Mouse (Mus musculus): ENCODE data around the gene Ccdc183. TPM values are rescaled to one million over a fixed set of nuclear protein-coding genes. Genes with fewer than 3 reads are reported as not detected.

The Ccdc183 gene
- polyA plus RNA-seq, 1 experiment from 2014 or later, result 0.33 TPM

DNA sequence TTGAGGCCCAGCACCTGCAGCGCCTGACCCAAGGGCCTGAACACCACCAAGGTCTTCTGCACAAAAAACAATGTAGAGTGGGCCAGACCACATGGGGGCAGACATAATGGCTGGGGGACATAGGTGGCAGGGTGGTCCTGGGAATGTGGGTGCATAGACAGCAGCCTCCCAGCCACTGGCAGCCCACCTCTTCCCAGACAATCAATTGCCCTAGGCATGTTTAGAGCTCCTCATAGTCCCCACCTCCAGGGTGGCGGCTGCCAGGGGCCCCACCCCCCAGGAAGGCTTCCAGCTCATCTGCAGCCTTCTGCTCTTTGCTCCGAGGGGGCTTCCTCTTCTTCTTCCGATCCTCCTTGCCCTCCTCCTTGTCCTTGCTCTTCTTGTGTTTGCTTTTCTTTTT, 33.9 kb downstream of the Ccdc183 start:
- DNase-seq (ENCODE audit: low spot score) (no peak), ATAC-seq (ENCODE audit: low read depth) (no peak)
- H3K4me3 ChIP-seq (ENCODE audit: low read depth, low read length), result no peak overlapping the region
- no peak overlapping the region for H3K9ac ChIP-seq (ENCODE audit: low read depth, low read length)
- peaks cover 25% of the 10 kb centered on the region for H3K27me3 ChIP-seq (replicated peaks; ENCODE audit: control insufficient read depth, insufficient read depth, low read length)
- H3K4me2 ChIP-seq (ENCODE audit: low read depth, low read length), result no peak overlapping the region
- no peak overlapping the region for H3K27ac ChIP-seq (replicated peaks; ENCODE audit: low read depth, low read length)
- peaks cover 8% of the 10 kb centered on the region; the same call in 1 of the 2 replicates for H3K4me1 ChIP-seq (ENCODE audit: control insufficient read depth, insufficient read depth, low read length)
- WGBS, result 66% methylated on average over 3 of the region's 4 CpGs
- H3K36me3 ChIP-seq (ENCODE audit: control insufficient read depth, insufficient read depth, low read length), result peaks cover 55% of the 10 kb centered on the region
- H3K9me3 ChIP-seq (ENCODE audit: control insufficient read depth, low read length), result no peaks in the 10 kb centered on the region

DNA sequence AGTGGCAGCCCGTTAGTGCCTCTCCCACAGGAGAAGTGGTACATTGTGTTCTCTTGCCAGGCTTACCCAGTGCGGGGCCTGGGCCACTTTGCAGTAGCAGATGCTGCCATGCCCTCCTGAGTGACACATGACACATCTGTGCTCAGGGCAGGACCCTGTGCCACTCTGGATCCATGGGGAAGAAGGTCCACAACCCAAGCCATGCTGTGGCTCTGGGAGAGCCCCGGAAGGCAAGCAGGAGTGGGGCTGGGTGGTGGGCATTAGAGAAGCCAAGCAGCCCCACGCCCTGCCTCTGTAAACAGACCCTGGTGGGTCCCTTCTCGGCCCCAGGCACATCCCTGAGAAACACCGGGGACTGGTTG, 34.4 kb downstream of the Ccdc183 start:
- H3K27ac ChIP-seq (replicated peaks; ENCODE audit: low read depth, low read length), result no peak overlapping the region
- DNase-seq (ENCODE audit: low spot score), result no peak

DNA sequence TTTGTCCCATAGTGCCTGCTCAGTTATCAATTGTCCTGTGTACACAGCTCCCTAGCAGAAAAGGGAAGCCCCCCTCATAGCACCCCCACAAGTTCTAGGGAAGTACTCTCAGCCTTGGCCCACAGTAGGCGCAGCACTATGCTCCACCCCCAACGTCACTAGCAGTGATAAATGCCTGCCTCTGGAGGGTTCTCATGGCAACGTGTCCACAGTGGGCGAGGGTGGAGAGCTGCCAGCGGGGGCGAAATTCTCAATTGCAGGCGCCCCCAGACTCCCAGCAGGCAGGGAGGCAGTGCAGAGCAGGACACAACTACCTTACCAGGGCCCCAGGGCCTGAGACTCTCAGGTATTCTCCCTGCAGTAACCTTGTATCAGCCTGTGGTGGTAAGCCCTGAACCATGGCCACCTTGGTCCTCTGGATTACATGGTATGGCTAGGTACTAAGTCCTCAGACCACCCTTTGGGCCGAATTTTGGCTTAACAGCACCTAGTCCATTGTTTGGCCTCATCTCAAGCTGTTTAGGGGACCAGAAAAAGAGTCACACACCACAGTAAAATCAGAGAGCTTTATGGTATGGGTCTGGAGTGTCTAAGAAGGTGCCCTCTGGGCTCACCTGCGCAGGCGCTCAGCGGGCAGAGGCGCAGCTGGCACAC, 34.9 kb downstream of the Ccdc183 start:
- ATAC-seq (ENCODE audit: low read depth), result no peak
- DNase-seq (ENCODE audit: low spot score), result no peak
- 52% methylated on average over 12 of the region's 12 CpGs for WGBS
- Histone ChIP-seq H3K27ac (replicated peaks; ENCODE audit: low read depth, low read length) (no peak overlapping the region), H3K27me3 (replicated peaks; ENCODE audit: control insufficient read depth, insufficient read depth, low read length) (peaks cover 35% of the 10 kb centered on the region), H3K4me1 (ENCODE audit: control insufficient read depth, insufficient read depth, low read length) (peaks cover 13% of the 10 kb centered on the region; the same call in 1 of the 2 replicates), H3K4me2 (ENCODE audit: low read depth, low read length) (no peak overlapping the region), H3K9ac (ENCODE audit: low read depth, low read length) (no peak overlapping the region), H3K36me3 (ENCODE audit: control insufficient read depth, insufficient read depth, low read length) (peaks cover 47% of the 10 kb centered on the region), H3K9me3 (ENCODE audit: control insufficient read depth, low read length) (no peaks in the 10 kb centered on the region), H3K4me3 (ENCODE audit: low read depth, low read length) (no peak overlapping the region)

More for the DNA sequence above, 34.4 kb downstream of the Ccdc183 start:
- Histone ChIP-seq H3K4me2 (ENCODE audit: low read depth, low read length) (no peak overlapping the region), H3K4me3 (ENCODE audit: low read depth, low read length) (no peak overlapping the region), H3K4me1 (ENCODE audit: control insufficient read depth, insufficient read depth, low read length) (peaks cover 8% of the 10 kb centered on the region; the same call in 1 of the 2 replicates), H3K9me3 (ENCODE audit: control insufficient read depth, low read length) (no peaks in the 10 kb centered on the region), H3K9ac (ENCODE audit: low read depth, low read length) (no peak overlapping the region), H3K27me3 (replicated peaks; ENCODE audit: control insufficient read depth, insufficient read depth, low read length) (peaks cover 30% of the 10 kb centered on the region), H3K36me3 (ENCODE audit: control insufficient read depth, insufficient read depth, low read length) (peaks cover 51% of the 10 kb centered on the region)
- WGBS, result 80% methylated on average over 5 of the region's 6 CpGs
- no peak for ATAC-seq (ENCODE audit: low read depth)

DNA sequence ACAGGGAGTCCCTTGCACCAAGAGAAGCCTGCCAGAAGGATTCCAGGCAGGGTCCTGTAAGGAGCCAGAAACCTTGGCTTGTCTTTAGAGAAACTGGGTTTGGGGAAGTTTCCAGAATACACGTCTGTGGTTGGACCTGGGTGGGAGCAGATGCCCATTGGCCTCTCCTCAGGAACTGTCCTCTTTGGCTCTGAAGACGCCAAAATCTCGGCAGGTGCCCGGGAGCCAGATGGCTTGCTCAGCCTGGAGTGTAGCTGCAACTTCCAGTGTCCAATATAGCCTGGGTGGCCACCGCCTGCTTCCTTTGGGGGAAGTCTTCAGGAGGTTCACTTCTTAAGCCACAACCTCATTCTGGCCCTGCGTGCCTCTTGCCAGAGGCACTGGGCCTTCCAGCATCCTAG, 35.6 kb downstream of the Ccdc183 start:
- WGBS, result 40% methylated on average over 6 of the region's 6 CpGs
- ATAC-seq (ENCODE audit: low read depth) (0 out of 2 replicates have a peak, but pooled peaks have one; percentile 4), DNase-seq (ENCODE audit: low spot score) (no peak)
- Histone ChIP-seq H3K4me1 (ENCODE audit: control insufficient read depth, insufficient read depth, low read length) (peaks cover 17% of the 10 kb centered on the region; the same call in 1 of the 2 replicates), H3K27ac (replicated peaks; ENCODE audit: low read depth, low read length) (no peak overlapping the region), H3K27me3 (replicated peaks; ENCODE audit: control insufficient read depth, insufficient read depth, low read length) (peaks cover 42% of the 10 kb centered on the region), H3K36me3 (ENCODE audit: control insufficient read depth, insufficient read depth, low read length) (peaks cover 40% of the 10 kb centered on the region), H3K9ac (ENCODE audit: low read depth, low read length) (no peak overlapping the region), H3K4me3 (ENCODE audit: low read depth, low read length) (no peak overlapping the region), H3K4me2 (ENCODE audit: low read depth, low read length) (peak overlapping the region; percentile 64), H3K9me3 (ENCODE audit: control insufficient read depth, low read length) (no peaks in the 10 kb centered on the region)

DNA sequence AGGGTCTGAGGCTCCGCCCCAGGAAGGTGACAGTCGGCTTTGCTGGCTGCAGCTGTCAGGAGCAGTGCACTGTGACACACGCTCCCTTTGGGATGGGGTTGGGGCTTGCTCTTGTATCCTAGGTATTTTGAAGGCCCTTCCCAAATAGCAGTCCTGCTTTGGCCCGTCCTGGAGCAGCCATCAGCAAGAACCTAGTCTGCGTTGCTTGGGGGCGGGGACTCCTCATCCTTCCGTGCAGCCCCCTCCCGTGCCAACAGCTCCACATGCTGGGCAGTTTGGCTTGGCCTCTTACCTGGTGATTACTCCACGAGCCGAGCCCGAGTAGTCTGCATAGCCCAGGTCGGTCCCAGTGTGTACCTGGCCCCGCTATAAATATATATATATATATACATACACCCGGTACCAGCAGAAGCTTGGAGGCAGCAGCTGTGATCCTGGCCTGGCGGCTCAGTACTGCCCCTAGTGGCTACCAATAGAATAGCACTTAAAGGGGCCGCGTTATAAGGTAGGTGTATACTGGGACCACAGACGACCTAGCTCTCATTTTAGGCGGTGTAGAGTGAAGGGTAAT, 36.1 kb downstream of the Ccdc183 start, which contains the start of gene Ajm1:
Ajm1 (minus strand) TSS at position 464 of the 571 bp plus-strand sequence.
- peaks cover 17% of the 10 kb centered on the region; the same call in 1 of the 2 replicates for H3K4me1 ChIP-seq (ENCODE audit: control insufficient read depth, insufficient read depth, low read length)
- WGBS, result 8% methylated on average over 19 of the region's 19 CpGs

DNA sequence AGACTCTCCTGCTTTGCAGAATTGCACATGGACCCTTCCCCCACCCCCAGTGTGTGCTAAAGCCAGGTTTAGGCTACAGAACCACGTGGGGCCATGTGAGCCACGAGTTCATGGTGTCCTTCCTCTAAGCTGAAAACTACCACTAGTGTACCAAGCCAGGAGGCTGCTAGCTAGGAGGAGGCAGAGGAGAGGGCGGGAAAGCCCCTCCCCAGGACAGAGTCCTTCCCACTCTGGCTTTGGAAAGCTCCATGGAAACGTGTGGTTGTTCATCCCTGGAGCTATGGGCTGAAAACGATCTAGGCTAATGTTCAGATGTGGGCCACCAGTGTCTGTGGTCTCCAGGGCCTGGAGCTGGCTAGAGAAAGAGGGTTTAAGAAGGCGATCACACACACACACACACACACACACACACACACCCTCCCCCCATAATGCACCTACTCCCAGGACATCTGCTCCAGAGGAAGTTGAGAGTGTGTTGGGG, 36.8 kb downstream of the Ccdc183 start:
- Histone ChIP-seq H3K4me3 (ENCODE audit: low read depth, low read length) (peak overlapping the region; percentile 35), H3K4me2 (ENCODE audit: low read depth, low read length) (peak overlapping the region; percentile 64; the same call in 1 of the 2 replicates), H3K27ac (replicated peaks; ENCODE audit: low read depth, low read length) (no peak overlapping the region), H3K9ac (ENCODE audit: low read depth, low read length) (no peak overlapping the region), H3K27me3 (replicated peaks; ENCODE audit: control insufficient read depth, insufficient read depth, low read length) (peaks cover 50% of the 10 kb centered on the region), H3K9me3 (ENCODE audit: control insufficient read depth, low read length) (no peaks in the 10 kb centered on the region), H3K4me1 (ENCODE audit: control insufficient read depth, insufficient read depth, low read length) (peaks cover 20% of the 10 kb centered on the region), H3K36me3 (ENCODE audit: control insufficient read depth, insufficient read depth, low read length) (peaks cover 31% of the 10 kb centered on the region)
- no peak for ATAC-seq (ENCODE audit: low read depth)
- WGBS, result 36% methylated on average over 6 of the region's 6 CpGs
- no peak for DNase-seq (ENCODE audit: low spot score)

More for the DNA sequence above, 36.1 kb downstream of the Ccdc183 start, which contains the start of gene Ajm1:
- no peaks in the 10 kb centered on the region for H3K9me3 ChIP-seq (ENCODE audit: control insufficient read depth, low read length)
- peak; percentile 67 for DNase-seq (ENCODE audit: low spot score)
- H3K27me3 ChIP-seq (replicated peaks; ENCODE audit: control insufficient read depth, insufficient read depth, low read length), result peaks cover 47% of the 10 kb centered on the region
- 0 out of 2 replicates have a peak within 1 kb of the TSS, but pooled peaks have one; percentile 2 for H3K9ac ChIP-seq (ENCODE audit: low read depth, low read length)
- peaks cover 35% of the 10 kb centered on the region for H3K36me3 ChIP-seq (ENCODE audit: control insufficient read depth, insufficient read depth, low read length)
- H3K27ac ChIP-seq (replicated peaks; ENCODE audit: low read depth, low read length), result no peak within 1 kb of the TSS
- peak within 1 kb of the TSS; percentile 64 for H3K4me2 ChIP-seq (ENCODE audit: low read depth, low read length)
- peak; percentile 85 for ATAC-seq (ENCODE audit: low read depth)
- H3K4me3 ChIP-seq (ENCODE audit: low read depth, low read length), result peak within 1 kb of the TSS; percentile 35

DNA sequence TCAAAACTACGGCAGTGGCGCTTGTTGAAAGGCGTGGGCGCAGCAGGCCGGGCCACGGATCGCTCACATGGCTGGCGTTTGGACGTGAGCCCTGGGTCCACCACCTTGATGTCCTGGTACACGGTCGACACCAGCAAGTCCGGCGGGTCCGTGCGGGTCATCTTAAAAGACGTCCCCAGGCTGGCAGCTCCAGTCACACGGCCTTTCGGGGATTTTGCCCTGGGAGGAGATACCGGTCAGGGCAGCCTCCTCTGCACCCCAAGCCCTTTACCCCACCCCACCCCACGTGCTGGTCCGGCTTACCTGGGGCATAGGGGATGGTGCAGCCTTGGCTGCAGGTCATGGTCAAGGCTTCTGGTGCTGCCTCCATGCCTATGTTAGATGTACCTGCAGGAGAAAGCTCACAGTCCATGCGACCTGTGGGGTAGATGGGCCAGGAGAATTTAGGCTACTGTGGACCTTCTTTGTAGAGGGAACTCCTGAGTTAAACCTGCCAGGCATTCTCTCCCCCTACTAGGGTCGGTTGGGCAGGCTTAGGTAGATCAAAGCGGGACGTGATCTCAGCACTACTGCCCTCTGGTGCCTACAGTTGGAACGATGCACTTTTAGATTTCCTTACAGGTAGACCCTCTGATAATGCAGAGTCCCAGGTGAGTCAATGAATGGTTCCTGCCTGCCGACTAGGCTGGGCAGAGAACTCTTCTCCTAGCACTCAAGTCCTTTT, 37.6 kb downstream of the Ccdc183 start:
- WGBS, result 5% methylated on average over 25 of the region's 27 CpGs
- Histone ChIP-seq H3K4me3 (ENCODE audit: low read depth, low read length) (peak overlapping the region; percentile 25), H3K4me2 (ENCODE audit: low read depth, low read length) (peak overlapping the region; percentile 35), H3K9ac (ENCODE audit: low read depth, low read length) (peak overlapping the region; percentile 38; the same call in 1 of the 2 replicates), H3K27ac (replicated peaks; ENCODE audit: low read depth, low read length) (no peak overlapping the region), H3K27me3 (replicated peaks; ENCODE audit: control insufficient read depth, insufficient read depth, low read length) (peaks cover 50% of the 10 kb centered on the region), H3K9me3 (ENCODE audit: control insufficient read depth, low read length) (no peaks in the 10 kb centered on the region), H3K4me1 (ENCODE audit: control insufficient read depth, insufficient read depth, low read length) (peaks cover 23% of the 10 kb centered on the region), H3K36me3 (ENCODE audit: control insufficient read depth, insufficient read depth, low read length) (peaks cover 24% of the 10 kb centered on the region)
- ATAC-seq (ENCODE audit: low read depth), result no peak
- peak; percentile 46 for DNase-seq (ENCODE audit: low spot score)

All from embryonic facial prominence, embryonic 14.5 days (tissue).